Mouse (Mus musculus) megakaryocyte progenitor cell, adult 5-6 weeks (primary cell): Measurements from ENCODE around the gene Six1. TPM values are rescaled to one million over a fixed set of nuclear protein-coding genes. Genes with fewer than 3 reads are reported as not detected.

Experiments used
- ATAC-seq: replicated peaks from 2 replicates; pipeline ENCODE4 v1.8.0; 2016; ENCODE audit warnings: mild to moderate bottlenecking, moderate TSS enrichment, inconsistent platforms; ENCODE audit not compliant: poor library complexity
- total RNA-seq, 2 experiments: library from RNA; stranded (forward) in 1 of 2; stranded (reverse) in 1 of 2; fragments of 157-497, 149-512 nt in 1 of 2; fragments of 200-1000 nt in 1 of 2; gene quantifications; 2 replicates each; pipeline versions ENCODE4 v1.2.3 to v1.2.4; 2015 to 2017

The Six1 gene
- total RNA-seq, 2 experiments from 2014 or later, result 0.25 to 0.35 TPM

- ATAC-seq, result no peak
Measured at GRCm38 (mm10) chr12:73050305-73050704, 3.4 kb downstream of the Six1 start.

GRCm38 (mm10) chr12:73049520-73050225 is 4.0 kb downstream of the Six1 start:
- ATAC-seq, result no peak

- no peak for ATAC-seq
Measured at GRCm38 (mm10) chr12:73048537-73048936, 5.2 kb downstream of the Six1 start.

- no peak for ATAC-seq
Measured at GRCm38 (mm10) chr12:73047576-73047975, 6.1 kb downstream of the Six1 start.

- ATAC-seq, result peak; percentile 79
Measured at GRCm38 (mm10) chr12:73046607-73047180, 7.0 kb downstream of the Six1 start.

- ATAC-seq, result no peak
Measured at GRCm38 (mm10) chr12:73045724-73046606, 7.7 kb downstream of the Six1 start.

- ATAC-seq, result no peak
Measured at GRCm38 (mm10) chr12:73045046-73045723, 8.5 kb downstream of the Six1 start.

- ATAC-seq, result no peak
Measured at GRCm38 (mm10) chr12:73044221-73045045, 9.3 kb downstream of the Six1 start.

GRCm38 (mm10) chr12:73043396-73044167 is 10.1 kb downstream of the Six1 start:
- no peak for ATAC-seq

- ATAC-seq, result no peak
Measured at GRCm38 (mm10) chr12:73042903-73043302, 10.8 kb downstream of the Six1 start.

- no peak for ATAC-seq
Measured at GRCm38 (mm10) chr12:73042406-73042805, 11.3 kb downstream of the Six1 start.

- ATAC-seq, result no peak
Measured at GRCm38 (mm10) chr12:73041256-73041630, 12.4 kb downstream of the Six1 start.

GRCm38 (mm10) chr12:73040563-73041255 is 13.0 kb downstream of the Six1 start:
- no peak for ATAC-seq

GRCm38 (mm10) chr12:73039939-73040562 is 13.6 kb downstream of the Six1 start:
- ATAC-seq, result no peak

GRCm38 (mm10) chr12:73038992-73039938 is 14.4 kb downstream of the Six1 start:
- 0 out of 2 replicates have a peak, but pooled peaks have one; percentile 10 for ATAC-seq

GRCm38 (mm10) chr12:73038441-73038991 is 15.2 kb downstream of the Six1 start:
- ATAC-seq, result no peak
